Mouse (Mus musculus): ENCODE results near the gene Ppp3cb.
"Not testable (repeated sequence)": the region's sequence is repeated elsewhere in the genome, so short reads cannot be mapped to it uniquely, and the experiment has no call there.

Ppp3cb gene

DNA sequence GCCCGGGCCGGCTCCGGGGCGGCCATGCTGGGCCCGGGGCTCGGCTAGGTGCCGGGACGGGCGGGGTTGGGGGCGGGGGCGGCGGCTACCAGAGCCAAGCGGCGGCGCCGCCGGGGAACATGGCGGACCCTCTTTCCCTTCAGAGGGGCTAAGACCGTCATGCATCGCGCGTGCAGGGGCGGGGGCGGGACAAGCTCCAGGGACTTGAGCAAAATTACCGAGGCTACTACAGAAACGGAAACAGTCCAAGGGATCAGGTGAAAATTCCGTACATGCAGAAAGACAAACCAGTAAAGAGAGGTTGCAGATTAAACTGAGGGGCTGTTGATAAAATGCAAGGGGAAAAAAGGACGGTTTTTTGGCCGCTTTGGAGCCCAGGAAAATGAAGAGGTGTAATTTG is at the start of gene Ppp3cb:
Ppp3cb (minus strand) TSS at position 159 of the 400 bp plus-strand sequence.
- peak; percentile 50 to 60 for DNase-seq (ENCODE audit: low spot score in 2 of 2)

DNA sequence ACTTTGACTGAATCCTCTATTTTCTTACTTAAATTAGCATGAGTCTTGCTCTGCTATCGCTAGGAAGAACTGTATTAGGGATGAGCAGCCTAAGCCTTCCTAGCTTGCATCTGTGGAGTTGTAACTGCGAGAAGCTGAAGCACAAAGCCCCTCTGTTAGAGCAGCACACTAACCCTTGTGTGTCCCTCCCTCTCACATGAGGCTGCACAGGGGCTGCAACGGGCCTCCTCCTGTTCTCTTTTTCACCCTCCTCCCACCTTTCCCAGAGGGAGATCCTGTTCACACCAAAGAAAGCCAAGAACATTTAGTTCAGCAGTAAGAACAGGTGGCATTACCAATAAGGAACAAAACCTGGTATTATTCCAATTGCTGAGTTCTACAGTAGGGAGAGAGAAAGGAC is 49.4 kb upstream of the Ppp3cb start:
- DNase-seq (ENCODE audit: low spot score in 2 of 2) = peak in 1 of 2 experiments; percentile 35

DNA sequence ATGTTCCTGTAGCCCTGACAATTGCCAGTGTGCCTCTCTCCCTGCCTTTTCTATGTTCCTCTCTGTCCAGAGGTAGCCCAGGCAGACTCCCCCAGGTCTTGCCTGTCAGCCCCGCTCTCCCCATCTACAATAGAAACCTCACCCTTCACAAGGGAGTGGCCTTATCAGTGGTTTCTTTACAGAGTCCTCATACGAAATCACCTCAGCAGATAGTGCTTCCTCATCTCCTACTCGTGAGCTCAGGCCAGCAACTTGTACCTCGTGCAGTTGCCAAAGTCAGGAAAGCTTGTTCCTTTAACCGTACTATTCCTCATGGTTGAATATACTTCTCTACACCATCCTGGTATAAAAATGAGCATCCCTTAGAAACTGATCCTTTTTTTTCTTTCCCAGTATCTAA is 41.1 kb upstream of the Ppp3cb start:
- DNase-seq (ENCODE audit: low spot score in 2 of 2) = no peak

DNA sequence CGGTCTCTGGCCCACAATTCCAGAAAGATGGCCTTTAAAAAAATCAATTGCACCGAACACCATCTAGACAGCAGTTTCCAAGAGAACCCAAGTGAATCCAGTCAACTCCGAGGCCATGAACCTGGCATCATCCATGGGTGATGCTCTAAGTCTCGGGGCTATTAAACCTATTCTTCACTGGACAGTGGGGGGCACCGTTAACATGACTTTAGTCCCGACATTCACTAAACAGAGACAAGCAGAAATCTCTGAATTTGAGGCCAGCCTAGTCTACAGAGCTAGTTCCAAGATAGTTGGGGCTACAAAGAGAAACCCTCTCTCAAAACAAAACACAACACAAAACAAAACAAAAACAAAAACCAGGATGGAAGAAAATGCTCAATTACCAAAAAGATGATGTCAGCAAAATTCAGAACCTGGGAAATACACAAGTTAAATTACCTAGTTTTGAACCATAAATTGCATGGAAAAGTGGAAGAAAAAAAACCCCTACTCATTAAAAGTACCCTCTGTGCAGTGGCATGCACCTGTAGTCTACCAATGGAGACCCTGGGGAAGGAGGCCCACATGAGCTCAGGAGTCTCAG is 32.5 kb upstream of the Ppp3cb start:
- no peak for DNase-seq (ENCODE audit: low spot score in 2 of 2)

DNA sequence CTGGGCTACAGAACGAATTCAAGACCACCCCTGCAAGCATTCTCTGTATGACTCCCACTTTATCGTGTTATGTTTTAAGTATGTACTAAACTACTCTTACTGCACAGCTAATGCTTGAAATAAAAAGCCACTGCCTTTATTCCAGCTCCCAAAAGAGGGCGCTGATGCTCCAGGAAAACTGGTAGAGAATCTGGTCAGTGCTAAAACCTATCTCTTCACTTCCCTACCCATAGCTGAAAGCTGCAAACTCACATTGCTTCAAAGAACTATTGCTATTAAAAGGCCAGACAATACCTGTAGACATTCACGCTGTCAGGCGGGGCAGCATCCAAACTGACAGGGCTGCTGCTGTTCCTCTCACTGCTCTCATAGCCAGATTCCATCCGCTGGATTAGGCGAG is 29.8 kb upstream of the Ppp3cb start:
- peak; percentile 49 to 70 for DNase-seq (ENCODE audit: low spot score in 2 of 2)

DNA sequence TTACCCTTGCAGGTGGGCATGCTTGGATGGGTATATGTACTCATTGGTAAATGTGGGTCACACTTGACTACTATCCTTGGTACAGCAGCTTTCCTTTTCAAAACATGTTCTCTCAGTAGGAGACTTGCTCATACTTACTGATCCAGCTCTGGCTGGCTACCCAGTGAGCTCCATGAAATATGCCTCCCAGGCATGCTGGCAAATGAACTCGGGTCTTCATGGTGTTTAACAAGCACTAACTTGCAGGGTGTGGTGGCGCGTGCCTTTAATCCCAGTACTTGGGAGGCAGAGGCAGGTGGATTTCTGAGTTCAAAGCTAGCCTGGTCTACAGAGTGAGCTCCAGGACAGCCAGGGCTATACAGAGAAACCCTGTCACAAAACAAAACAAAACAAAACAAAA is 26.8 kb upstream of the Ppp3cb start:
- not testable (repeated sequence) for DNase-seq (ENCODE audit: low spot score in 2 of 2)

DNA sequence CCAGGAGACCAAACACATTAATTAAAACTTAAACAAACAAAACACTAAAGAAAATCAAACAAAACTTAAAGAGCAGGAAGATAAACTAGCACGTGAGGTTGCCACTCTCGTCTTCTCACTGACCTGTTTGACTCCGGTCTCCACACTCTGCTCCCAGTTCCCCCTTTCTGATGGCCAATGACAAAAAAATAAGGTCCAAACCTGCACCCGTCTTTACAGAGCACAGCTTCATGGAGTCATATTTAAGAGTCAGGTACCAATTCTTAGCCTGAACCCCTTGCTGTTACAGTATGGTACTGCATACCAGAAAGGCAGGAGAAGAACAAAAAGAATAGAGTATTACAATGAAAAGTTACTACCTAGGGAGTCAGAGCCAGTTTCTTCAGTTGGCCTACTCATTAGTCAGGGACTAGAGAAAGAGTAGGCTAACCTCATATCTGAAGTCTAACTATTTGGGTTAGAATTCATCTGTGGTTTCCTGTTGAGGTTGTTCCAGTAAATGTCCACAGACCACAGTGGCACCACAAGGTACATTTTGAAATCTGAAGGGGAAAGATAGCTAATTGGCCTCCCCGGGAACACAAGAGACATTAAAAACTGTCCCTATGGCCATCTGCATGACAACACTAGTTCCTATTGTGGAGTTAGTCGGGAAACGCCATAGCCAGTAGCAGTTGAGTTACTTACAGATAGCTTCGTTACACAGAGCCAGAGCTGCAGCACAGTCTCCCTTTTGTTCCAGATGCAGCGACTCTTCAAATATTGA is 19.1 kb upstream of the Ppp3cb start:
- no peak for DNase-seq (ENCODE audit: low spot score in 2 of 2)

DNA sequence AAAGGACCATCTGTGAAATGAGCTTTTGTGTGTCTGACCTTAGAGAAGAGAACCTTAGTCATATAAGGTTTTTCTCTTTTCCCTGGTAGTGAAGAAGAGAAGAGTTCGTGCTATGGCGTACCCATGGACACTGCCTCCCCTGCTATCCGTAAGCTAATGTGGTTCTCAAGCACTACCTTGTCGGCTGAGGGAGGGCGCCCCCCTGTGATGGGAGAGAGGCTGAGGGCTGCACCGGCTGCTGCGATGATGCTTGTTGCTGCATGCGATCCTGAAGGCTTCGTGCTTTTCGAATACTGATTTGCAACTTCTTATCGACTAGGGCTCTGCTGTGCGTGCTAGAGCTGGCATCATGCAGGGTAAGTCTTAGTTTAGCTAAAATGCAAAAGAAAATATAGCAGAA is 18.3 kb upstream of the Ppp3cb start:
- no peak for DNase-seq (ENCODE audit: low spot score in 2 of 2)

DNA sequence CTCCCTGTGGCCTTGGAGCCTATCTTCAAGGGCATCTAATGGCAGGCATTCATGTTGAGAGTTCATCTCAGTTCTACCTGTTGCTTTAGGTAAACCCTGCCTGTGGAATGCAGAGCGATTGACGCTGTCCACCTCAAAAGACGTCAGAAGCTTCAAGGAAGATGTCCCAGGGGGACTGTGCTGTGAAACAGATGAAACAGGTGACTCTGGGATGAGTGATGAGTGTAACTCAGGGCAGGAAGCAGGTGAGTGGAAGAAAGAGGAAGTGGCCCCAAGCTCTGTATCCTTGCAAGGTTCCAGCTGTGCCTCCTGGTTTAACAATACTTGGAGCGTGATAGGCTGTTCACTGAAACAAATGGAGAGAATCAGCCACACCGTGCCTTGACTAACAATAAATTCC is 15.5 kb upstream of the Ppp3cb start:
- no peak for DNase-seq (ENCODE audit: low spot score in 2 of 2)

DNA sequence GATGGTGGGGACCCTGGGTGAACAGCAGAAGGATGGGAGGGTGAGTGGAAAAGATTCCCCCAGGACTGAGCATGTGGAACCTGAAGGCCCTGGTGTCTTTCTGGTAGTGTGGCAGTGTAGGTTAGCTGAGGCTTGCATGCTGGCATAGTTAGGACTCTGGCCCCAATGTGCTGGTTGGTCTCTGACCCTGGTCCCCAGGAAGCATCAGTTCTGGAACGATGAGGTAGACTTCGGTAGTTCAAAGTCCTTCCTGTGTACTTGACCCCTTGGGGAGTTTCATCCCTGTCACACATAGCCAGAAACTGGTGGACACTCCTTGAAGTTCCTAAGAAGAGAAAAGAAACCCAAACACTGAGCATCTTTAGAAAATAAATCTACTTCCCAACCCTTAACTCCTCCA is 3.8 kb upstream of the Ppp3cb start:
- no peak for DNase-seq (ENCODE audit: low spot score in 2 of 2)

DNA sequence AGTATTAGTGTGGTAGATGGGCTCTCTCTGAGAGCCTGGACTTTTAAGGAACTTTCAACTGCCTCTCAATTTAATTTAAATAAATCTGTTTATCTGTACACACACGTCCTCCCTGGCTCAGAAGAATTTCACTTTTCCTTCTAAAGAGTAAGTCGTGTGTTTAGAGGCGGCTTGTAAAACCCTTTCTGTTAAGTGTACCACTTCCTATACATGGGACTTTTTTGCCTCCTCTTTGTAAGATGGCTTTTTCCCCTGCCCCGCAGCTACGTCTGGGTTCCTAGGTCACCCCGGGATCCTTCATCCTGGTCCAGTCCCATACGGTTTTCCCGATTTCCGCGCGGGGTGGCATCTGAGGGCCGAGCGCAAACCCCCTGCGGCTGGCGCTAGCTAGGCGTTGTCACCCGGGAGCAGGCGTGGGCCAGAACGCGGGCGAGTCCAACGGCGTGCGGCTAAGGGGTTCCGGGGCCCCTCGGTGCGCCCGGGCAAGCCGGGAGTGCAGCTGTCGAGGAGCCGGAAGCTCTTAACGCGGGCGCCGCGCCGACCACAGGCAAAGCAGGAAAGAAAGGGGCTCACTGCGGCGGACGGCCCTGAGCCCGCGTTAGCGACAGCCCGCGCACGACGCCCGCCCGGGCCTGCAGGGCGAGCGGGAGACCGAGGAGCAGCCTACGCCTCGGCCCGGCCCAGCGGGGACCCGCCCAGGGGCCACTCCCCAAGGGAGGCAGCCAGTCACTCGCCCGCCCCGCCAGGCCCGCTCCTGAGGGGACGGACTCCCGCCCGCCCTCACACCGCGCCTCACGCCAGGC is 643 bp downstream of the Ppp3cb start:
- DNase-seq (ENCODE audit: low spot score in 2 of 2) = peak; percentile 62 to 73

DNA sequence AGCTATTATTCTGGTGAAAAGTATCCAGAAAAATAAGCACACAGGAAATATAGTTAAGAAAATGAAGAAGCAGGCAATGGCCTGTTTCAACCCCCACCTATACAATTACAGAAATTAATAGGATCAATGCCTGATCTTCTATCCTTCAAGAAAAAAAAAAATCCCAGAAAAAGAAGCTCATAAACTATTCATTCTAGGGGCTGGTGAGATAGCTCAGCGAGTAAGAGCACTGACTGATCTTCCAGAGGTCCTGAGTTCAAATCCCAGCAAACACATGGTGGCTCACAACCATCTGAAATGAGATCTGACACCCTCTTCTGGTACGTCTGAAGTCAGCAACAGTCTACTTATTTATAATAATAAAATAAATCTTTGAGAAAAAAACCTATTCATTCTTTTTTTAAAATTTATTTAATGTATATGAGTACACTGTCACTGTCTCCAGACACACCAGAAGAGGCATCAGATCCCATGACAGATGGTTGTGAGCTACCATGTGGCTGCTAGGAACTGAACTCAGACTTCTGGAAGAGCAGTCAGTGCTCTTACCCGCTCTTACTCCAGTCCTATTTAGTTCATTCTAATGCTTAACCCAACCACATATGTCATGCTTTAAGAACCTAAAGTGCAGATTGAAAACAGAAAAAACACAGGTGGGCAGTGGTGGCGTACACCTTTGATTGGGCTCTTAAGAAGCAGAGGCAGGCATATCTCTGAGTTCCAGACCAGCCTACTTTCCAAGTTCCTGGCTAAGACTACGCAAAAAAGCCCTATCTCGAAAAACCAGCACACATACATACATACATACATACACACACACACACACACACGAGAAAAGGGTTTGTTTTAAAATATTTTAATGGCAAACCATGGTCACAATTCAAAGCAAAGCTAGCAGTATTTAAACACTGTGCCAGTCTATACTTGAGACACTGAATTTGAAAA is 1.6 kb downstream of the Ppp3cb start:
- no peak for DNase-seq (ENCODE audit: low spot score in 2 of 2)

DNA sequence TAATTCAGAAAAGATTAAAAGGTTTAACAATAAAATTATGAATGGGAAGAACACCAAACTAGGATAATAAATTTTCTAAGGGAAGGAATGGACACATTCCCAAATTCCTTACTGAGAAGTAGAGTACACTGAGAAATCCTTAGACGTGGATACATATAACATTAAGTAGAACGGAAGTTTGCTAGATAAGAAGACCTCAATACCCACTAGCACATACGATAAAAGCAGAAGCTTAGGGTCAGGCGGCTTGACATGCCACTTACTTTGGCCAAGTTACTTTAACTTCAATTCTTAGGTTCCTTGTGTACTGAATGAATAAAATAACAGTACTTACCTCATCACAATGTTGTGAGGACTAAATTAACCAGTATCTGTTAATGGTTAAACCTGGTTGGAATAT is 16.7 kb downstream of the Ppp3cb start:
- no peak for DNase-seq (ENCODE audit: low spot score in 2 of 2)

DNA sequence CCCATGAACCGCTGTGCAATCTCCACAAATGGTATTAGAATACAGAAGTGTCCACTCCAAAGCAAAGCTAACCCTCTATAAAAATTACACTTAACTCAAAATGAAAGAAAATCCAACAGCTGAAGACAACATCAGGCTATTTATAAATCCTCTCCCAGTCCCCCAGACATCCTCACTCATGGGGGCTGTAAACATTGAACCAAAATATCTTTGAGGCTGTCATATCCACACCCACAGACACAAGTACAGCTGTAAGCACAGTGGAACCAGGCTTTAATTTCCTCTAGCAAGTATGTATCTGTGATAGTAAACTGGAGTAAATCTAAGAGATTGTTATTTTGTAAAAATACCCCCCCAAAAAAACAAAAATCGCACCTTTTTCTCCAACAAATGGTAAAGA is 26.2 kb downstream of the Ppp3cb start:
- no peak for DNase-seq (ENCODE audit: low spot score in 2 of 2)

DNA sequence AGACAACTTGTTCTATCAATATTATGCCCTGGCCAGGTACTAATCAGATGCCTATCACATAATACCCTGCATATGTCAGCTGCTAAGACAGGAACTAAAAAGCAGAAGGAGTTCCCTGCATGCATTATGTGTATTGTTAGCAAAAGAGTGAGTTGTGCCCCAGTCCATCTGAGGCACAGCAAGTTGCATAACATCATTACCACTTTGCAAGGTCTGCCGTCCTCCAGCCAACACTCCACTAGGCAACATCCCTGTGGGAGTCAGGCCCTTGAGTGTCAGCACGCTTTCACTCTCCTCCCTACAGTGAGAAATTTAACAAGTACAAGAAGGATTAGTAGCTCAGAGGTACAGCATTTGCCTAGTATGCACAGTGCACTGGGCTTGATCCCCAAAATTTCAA is 37.9 kb downstream of the Ppp3cb start:
- no peak for DNase-seq (ENCODE audit: low spot score in 2 of 2)

DNA sequence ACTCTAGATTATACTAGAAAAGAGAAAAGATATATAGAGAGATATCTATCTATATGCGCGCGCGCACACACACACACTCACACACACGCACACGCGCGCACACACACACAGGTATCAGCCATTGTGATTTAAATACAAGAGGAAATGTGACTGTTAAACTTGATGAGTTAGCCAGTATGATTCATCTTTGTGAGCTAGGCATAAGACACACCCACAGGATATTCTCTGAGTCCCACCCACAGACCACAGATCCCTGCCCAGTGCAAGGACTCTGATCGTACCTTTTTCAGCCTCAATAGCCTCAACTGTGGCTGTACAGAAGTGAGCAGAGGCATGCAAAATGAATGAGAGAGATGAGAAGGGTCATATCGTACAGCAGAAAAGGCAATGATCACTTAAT is 43.4 kb downstream of the Ppp3cb start:
- DNase-seq (ENCODE audit: low spot score in 2 of 2) = no peak

DNA sequence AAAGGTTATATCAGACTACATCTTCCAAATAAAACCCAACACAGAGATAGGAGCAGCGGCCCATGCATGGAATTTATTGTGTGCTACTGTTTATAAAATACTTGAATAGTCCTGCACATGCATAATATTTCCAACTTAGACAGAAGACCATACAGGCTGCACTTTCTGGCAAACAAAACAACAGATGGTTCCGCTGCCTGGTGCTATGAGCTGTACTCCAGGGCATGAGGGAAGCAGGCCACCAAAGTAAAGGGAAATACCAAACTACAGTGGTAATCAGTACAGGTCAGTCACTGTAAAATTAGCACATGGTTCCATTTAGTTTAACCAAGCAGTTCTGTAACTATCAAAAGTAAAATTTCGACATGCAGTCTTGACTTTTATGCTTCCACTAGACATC is 46.4 kb downstream of the Ppp3cb start:
- DNase-seq (ENCODE audit: low spot score in 2 of 2) = no peak

DNA sequence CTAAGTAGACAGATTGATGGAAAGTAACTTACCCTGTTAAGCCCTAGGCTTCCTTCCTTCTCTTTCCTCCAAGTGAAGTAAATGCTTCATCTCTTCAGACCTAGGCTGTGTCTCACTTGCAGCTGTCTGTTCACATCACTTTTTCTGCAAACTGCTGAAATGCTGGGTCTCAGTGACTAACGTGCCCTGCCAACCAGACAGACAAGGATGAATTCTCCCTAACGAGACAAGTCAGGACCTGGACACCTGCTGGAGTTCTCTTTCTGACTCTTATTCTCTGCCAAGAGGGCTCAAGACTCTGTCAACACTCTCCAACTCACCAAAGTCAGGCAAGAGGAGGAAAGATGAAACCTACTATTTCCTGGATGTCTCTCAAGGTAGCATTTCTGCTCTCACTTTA is 49.8 kb downstream of the Ppp3cb start, which contains the start of gene Mss51:
Mss51 (minus strand) TSS at position 299 of the 400 bp plus-strand sequence.
- DNase-seq (ENCODE audit: low spot score in 2 of 2) = no peak

DNA sequence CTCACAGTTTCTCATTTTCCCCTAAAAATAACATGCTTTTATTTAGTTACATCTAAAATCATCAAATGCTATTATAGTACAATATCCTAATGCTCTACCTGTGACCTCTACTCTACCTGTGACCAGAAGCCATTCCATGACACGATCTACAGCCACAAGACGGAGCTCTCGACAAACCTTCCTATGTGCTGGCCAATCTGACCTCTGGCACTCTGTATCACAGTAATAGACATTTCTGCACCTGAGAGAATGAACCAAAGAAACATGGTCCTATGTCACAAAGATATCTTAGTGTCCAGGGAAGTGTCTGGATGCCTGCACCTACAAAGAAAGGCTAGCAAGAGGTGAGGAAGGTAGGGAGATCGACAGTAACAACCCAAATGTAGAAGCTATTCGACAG is 60.3 kb downstream of the Ppp3cb start:
- no peak for DNase-seq (ENCODE audit: low spot score in 2 of 2)

DNA sequence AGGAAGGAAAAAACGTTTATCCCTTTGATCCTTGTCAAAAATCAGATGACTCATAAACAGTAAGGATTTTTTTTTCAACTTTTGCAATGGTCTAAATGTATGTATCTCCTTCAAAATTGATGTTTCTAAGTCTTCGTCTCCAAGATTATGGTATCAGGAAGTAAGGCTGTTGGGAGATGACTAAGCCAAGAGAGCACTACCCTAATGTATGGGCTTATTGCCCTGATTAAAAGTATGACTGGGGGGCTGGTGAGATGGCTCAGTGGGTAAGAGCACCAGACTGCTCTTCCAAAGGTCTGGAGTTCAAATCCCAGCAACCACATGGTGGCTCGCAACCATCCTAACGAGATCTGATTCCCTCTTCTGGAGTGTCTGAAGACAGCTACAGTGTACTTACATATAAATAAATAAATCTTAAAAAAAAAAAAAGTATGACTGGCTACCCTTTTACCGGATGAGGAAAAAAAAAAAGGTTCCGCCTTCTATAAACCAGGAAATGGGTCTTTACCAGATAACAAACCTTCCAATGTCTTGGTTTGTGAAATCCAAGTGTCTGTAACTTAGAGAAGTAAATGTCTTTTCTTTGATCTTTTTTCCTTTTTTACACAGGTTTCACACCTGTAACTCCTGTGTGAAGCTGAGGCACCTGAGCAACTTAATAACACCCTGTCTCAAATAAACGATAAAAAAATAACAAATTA is 64.2 kb downstream of the Ppp3cb start:
- DNase-seq (ENCODE audit: low spot score in 2 of 2) = no peak

DNA sequence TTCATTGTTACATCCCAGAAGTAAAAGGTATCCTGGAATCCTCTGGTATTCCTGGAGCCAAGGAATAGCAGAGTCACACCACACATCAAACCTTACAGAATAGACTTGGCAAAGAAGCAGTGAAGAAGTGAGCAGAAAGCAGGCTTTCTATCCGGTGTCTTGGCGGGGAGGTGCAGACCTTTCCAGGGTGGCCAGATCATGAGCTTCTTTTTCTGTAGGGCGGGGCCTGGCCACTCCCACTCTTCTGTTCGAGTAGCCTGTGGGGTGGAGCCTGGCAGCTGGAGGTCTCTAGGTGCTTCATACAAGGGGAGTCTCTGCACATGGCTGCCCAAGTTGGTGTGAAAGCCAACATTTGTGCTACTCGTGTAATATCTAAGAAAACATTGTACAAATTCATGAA is 65.2 kb downstream of the Ppp3cb start:
- no peak for DNase-seq (ENCODE audit: low spot score in 2 of 2)

Measured in frontal cortex, postnatal 25 days (tissue).